Mouse (Mus musculus) right cerebral cortex, postnatal 36 days (tissue): ENCODE results near the gene Psmd13.
"Not testable (repeated sequence)": the region's sequence is repeated elsewhere in the genome, so short reads cannot be mapped to it uniquely, and the experiment has no call there.

Source experiments
- DNase-seq, 2 experiments: peaks; one replicate each; pipeline ENCODE4 v3.0.0; 2022; ENCODE audit warnings: low spot score in 2 of 2, mixed read lengths in 1 of 2

Psmd13 gene

GRCm38 (mm10) chr7:140856785-140857549 lies 24.8 kb upstream of the Psmd13 start, which contains the start of gene Ric8a:
TSS of gene Ric8a (plus strand) at chr7:140856957.
- peak; percentile 85 to 86 for DNase-seq

GRCm38 (mm10) chr7:140857550-140858505 lies 23.9 kb upstream of the Psmd13 start, which contains the start of gene Bet1l:
TSS of gene Bet1l (minus strand) at chr7:140857577.
- DNase-seq = no peak

DNA sequence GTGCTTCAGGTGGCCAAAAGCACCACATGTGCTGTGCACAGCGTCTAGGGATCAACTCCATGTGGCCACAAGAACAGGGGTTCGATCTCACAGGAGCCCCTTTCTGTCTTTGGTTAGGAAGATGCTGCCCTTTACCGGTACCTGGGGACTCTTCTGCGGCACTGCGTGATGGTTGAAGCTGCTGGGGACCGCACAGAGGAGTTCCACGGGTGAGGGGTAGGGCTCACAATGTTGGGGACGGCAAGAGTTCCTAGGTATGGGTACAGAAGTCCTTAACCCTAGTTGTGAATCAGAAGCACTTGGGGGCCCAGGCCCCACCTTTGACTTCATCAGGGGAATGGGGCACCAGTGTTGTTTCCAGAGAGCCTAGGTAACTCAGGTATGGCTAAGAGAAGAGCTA lies 23.0 kb upstream of the Psmd13 start:
- no peak for DNase-seq

- no peak for DNase-seq
Measured at GRCm38 (mm10) chr7:140859997-140860396, 21.8 kb upstream of the Psmd13 start.

GRCm38 (mm10) chr7:140860728-140861127 lies 21.0 kb upstream of the Psmd13 start:
- DNase-seq = no peak

DNA sequence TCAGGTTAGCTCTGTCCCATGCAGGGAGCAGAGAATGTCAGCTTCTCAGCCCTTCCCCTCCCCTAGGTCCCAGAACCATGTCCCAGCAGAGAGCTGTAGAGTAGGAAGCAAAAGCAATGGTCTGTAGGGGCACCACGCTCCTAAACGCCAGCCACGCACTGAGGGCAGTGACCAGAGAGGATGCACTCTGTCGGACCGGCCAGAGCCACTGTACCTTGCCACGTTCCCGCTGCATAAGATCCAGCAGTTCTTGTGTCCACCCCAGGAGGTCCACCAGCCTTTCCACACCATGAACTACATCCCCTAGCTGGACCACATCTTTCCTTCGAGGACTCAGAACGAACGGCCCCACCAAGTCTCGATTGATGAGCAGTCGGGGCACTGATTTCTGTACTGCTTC lies 17.0 kb upstream of the Psmd13 start:
- DNase-seq = no peak

- DNase-seq = no peak
Measured at GRCm38 (mm10) chr7:140874224-140874623, 7.5 kb upstream of the Psmd13 start.

GRCm38 (mm10) chr7:140877364-140877763 lies 4.4 kb upstream of the Psmd13 start:
- no peak for DNase-seq

DNA sequence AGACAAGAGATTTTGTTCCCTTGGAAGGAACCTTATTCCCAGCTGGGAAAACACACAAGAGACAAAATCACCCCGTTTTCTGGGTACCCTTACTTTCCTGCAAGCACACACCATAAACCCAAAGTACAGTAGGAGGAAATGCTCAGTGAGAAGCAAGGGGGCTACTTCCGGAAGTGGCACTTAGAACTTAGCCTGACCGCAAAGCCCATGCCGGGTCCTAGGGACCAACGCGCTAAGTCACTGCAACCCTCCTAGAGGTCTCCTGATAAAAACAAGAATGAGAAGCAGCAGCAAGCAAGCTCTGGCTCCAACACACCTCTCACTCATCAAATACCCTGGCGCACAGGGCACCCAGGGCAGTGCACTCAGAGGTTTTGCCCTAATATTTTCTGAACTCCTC lies 2.4 kb upstream of the Psmd13 start:
- no peak for DNase-seq

DNA sequence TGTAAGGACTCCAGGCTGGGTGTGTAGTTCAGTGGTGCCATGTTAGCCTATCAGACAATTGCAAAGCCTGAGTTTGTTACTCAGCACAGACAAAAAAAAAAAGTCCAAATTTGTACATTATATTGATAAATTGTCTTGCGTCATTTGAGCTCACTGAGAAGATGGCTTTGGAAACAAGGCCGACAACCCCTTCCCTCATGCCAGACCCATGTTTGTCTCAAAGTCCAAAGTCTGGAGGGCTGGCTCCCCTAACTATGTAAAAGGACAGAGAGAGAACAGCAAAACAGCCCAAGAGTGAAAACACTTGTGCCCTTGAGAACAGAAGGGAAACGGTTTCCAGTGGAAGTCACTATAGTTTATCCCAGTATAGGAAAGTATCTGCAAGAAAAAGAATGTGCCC lies 1.3 kb upstream of the Psmd13 start:
- DNase-seq = no peak

DNA sequence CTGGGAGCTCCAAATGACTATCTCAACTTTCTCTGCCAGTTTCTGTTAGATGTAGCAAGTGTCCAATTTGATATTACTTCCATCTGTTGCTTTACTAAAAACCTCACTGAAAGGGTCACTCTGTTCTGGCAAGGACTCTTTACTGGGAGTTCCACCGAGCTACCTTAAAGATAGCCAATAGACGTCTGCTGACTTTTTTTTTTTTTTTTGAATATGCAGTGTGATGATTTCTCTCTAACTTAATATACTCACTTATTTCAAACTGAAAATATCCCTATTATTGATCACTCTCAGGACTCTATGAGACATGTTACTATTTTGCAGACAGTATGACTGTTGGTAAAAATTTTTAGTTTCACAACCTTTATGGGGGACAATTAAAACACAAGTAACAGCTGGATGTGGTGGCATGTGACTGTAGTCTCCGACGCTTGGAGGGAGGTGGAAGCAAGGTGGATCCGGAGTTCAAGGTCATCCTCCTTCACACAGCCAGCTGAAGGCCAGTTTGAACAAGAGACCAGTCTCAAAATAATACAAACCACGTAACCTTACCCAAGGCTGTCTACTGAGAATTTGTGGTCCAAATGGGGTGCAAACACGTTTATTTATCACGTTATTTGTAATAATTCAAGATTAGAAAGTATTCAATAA lies 778 bp upstream of the Psmd13 start:
- no peak for DNase-seq

DNA sequence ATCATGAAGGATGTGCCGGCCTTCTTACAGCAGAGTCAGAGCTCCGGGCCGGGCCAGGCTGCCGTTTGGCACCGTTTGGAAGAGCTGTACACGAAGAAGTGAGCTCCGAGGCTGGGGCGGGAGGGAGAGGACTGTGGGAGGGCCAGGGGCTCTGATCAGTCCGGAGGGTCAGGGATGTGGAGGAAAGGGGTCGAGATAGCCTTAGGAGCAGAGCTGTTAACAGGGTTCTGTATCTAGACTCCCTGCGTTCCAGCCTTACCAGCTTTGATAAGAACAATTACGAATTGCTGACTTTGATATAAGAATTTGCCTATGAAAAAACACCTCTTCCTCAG lies 668 bp downstream of the Psmd13 start:
- no peak for DNase-seq

DNA sequence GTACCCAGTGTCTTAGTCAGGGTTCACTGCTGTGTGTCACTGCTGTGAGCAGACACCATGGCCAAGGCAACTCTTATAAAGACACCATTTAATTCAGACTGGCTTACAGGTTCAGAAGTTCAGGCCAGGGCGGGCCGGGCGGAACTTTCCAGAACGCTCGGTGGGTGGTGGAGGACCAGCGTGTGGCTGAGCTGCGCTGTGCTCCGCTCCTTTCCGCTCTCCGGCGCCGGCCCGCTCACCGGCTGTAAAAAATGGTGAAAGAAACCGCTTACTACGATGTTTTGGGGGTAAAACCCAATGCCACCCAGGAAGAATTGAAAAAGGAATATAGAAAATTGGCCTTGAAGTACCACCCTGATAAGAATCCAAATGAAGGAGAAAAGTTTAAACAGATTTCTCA lies 8.9 kb downstream of the Psmd13 start:
- DNase-seq = not testable (repeated sequence)

- DNase-seq = no peak
Measured at GRCm38 (mm10) chr7:140894031-140894430, 12.3 kb downstream of the Psmd13 start.

GRCm38 (mm10) chr7:140894611-140895010 lies 12.8 kb downstream of the Psmd13 start:
- no peak for DNase-seq

DNA sequence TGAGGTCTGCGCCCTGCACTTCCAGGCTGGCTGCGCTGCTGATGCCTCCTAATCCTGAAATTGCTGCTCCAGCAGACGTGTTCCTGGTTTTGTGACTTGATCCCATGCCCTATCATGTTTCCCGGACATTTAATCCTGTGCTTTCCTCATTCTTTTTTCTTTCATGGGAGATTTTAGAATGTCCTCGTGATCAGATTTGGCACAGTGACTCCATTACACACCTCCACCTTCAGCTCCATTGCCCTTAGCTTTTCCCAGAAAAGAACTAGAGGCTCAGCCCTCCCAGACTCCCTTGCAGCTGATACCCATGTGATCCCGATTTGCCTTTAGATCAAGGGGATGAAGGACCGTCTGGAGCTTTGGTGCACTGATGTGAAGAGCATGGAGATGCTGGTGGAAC lies 16.1 kb downstream of the Psmd13 start:
- DNase-seq = no peak

DNA sequence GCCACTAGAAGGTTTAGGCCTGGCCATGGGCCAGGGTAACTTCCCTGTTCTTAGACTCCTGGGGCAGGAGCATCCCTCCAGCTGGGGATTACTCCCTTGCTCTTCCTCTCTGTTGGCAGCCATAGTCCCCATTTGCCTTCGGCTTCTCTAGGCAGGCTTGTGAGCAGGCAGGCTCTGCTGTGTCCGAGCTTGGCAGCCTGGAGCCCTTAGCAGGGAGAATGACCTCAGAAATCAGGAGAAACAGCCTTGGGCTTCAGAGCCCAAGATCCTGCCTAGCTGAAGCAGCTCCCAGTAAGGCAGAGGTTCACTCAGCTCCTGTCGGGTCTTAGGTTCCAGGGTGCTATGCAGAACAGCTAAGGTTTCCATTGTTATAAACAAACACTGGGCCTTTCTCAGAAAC lies 17.4 kb downstream of the Psmd13 start:
- DNase-seq = no peak

DNA sequence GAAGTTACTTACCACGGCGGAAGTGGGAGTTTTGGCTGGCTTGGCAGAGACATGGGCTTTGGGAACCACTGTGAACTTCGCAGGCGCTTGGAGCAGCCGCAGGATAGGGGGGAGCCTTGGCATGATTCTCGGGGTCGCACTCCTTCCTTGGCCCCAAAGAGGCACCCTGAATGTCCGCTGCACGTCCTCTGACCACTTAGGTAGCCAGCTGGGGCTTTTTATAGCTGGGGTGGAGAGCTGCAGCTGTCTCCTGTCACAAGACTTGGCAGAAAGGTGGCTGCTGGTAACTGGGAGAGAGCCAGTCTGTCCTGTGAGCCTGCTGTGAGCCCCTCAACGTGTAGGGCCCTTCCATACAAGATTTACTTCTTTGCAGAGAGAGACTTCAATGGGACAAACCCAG lies 18.5 kb downstream of the Psmd13 start, which contains the start of gene Cox8b:
Gene Cox8b, minus strand, starts transcription at position 227 of the 400 bp plus-strand sequence.
- no peak for DNase-seq

DNA sequence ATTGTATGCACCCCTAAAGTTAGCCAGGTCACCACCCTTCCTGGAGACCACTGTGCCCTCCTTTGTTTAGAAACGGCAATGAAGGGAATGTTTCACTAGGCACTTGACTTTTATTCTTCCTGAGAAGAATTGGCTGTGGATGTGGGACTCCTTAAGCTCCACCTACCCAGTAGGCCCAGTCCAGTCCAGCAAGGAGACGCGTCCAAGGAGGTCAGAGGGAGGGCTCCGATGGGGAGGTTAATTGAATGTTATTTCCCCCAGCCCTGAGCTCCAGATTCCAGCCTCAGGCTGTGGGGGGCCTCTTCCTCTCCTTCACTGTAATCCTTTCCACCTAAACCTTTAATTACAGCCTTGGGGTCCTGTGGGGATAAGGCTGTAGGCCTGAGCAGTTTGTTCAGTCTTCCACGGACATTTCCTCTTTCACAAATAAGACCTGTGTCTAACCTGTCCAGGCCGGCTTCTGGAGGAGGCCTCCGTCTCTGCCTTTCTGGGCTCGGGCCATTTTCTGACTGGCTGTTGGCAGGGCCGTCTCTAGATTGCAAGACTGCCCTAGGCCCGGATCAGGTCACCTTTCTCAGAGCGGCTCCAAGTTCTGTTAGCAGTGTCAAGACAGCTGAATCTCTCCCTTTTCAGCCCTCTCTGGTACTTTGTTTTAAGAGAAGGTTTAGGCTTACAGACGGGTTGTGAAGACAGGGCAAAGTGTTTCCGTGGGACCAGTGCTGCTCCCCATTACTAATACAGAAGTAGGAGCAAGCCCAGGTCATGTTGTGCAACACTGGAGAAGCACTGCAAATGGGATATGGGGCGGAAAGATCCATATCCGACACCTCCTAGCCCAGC lies 20.5 kb downstream of the Psmd13 start:
- no peak for DNase-seq

DNA sequence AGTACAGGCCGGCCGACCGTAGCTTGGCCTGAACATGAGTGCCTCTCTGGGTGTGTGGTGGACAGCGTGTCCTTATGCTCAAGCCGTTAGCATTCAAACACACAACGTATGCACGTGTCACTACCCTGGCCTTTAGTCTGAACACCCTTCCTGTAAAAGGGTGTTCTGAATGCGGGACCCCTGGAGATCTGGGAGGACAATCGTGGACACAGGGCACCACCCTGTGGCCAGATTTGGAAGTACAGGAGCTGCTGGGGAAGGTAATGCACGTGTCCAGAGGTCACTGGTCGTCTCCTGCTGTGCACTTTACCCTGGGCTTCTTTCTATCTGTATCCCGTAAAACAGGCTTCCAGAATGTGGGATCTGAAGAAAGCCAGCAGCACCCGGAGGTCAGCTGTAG lies 21.4 kb downstream of the Psmd13 start:
- peak in 1 of 2 experiments; percentile 41 for DNase-seq

- DNase-seq = no peak
Measured at GRCm38 (mm10) chr7:140905642-140906081, 23.9 kb downstream of the Psmd13 start.
